Mouse (Mus musculus): ENCODE results near the gene Cyb5r2.
A peak's percentile ranks its signal among the peaks of the same experiment; 100 is the strongest.

Cyb5r2 gene

GRCm38 (mm10) chr7:107757308-107758151 is at the start of gene Cyb5r2:
Gene Cyb5r2, minus strand, starts transcription at chr7:107758032.
- no peak for DNase-seq (ENCODE audit: low spot score in 2 of 2)

- no peak for DNase-seq (ENCODE audit: low spot score in 2 of 2)
Observed at GRCm38 (mm10) chr7:107802138-107802537, 44.3 kb upstream of the Cyb5r2 start.

GRCm38 (mm10) chr7:107801108-107801507 is 43.3 kb upstream of the Cyb5r2 start, which contains the start of gene Ovch2:
Gene Ovch2, minus strand, starts transcription at chr7:107801208.
- no peak for DNase-seq (ENCODE audit: low spot score in 2 of 2)

- DNase-seq (ENCODE audit: low spot score in 2 of 2): no peak
Observed at GRCm38 (mm10) chr7:107796500-107796899, 38.7 kb upstream of the Cyb5r2 start.

GRCm38 (mm10) chr7:107787977-107788620 is 30.3 kb upstream of the Cyb5r2 start:
- no peak for DNase-seq (ENCODE audit: low spot score in 2 of 2)

- no peak for DNase-seq (ENCODE audit: low spot score in 2 of 2)
Observed at GRCm38 (mm10) chr7:107779611-107780010, 21.8 kb upstream of the Cyb5r2 start.

- no peak for DNase-seq (ENCODE audit: low spot score in 2 of 2)
Observed at GRCm38 (mm10) chr7:107778216-107778615, 20.4 kb upstream of the Cyb5r2 start.

GRCm38 (mm10) chr7:107770812-107771211 is 13.0 kb upstream of the Cyb5r2 start:
- no peak for DNase-seq (ENCODE audit: low spot score in 2 of 2)

- DNase-seq (ENCODE audit: low spot score in 2 of 2): no peak
Observed at GRCm38 (mm10) chr7:107756748-107757147, 1.1 kb downstream of the Cyb5r2 start.

GRCm38 (mm10) chr7:107755905-107756304 is 1.9 kb downstream of the Cyb5r2 start:
- DNase-seq (ENCODE audit: low spot score in 2 of 2): no peak

- no peak for DNase-seq (ENCODE audit: low spot score in 2 of 2)
Observed at GRCm38 (mm10) chr7:107752031-107752520, 5.8 kb downstream of the Cyb5r2 start.

- DNase-seq (ENCODE audit: low spot score in 2 of 2): no peak
Observed at GRCm38 (mm10) chr7:107749721-107750120, 8.1 kb downstream of the Cyb5r2 start.

GRCm38 (mm10) chr7:107749270-107749669 is 8.6 kb downstream of the Cyb5r2 start:
- DNase-seq (ENCODE audit: low spot score in 2 of 2): no peak

- DNase-seq (ENCODE audit: low spot score in 2 of 2): peak in 1 of 2 experiments; percentile 20
Observed at GRCm38 (mm10) chr7:107747954-107748353, 9.9 kb downstream of the Cyb5r2 start.

- no peak for DNase-seq (ENCODE audit: low spot score in 2 of 2)
Observed at GRCm38 (mm10) chr7:107747476-107747875, 10.4 kb downstream of the Cyb5r2 start.

GRCm38 (mm10) chr7:107746036-107746435 is 11.8 kb downstream of the Cyb5r2 start:
- DNase-seq (ENCODE audit: low spot score in 2 of 2): no peak

- no peak for DNase-seq (ENCODE audit: low spot score in 2 of 2)
Observed at GRCm38 (mm10) chr7:107745111-107745510, 12.7 kb downstream of the Cyb5r2 start.

- no peak for DNase-seq (ENCODE audit: low spot score in 2 of 2)
Observed at GRCm38 (mm10) chr7:107744454-107744853, 13.4 kb downstream of the Cyb5r2 start.

GRCm38 (mm10) chr7:107742963-107743465 is 14.8 kb downstream of the Cyb5r2 start:
- DNase-seq (ENCODE audit: low spot score in 2 of 2): no peak

GRCm38 (mm10) chr7:107738726-107739125 is 19.1 kb downstream of the Cyb5r2 start:
- DNase-seq (ENCODE audit: low spot score in 2 of 2): no peak

- no peak for DNase-seq (ENCODE audit: low spot score in 2 of 2)
Observed at GRCm38 (mm10) chr7:107733162-107733561, 24.7 kb downstream of the Cyb5r2 start.

- DNase-seq (ENCODE audit: low spot score in 2 of 2): no peak
Observed at GRCm38 (mm10) chr7:107730587-107730986, 27.2 kb downstream of the Cyb5r2 start.

GRCm38 (mm10) chr7:107727538-107727937 is 30.3 kb downstream of the Cyb5r2 start:
- no peak for DNase-seq (ENCODE audit: low spot score in 2 of 2)

Measured in urinary bladder, adult 18-20 months (tissue).